Mouse (Mus musculus) spleen, adult 2 months (tissue): ENCODE measurements at regions not wholly inside any gene's neighbourhood (a gene's known extent, or its start where the extent isn't known, plus 50 kb on each side); places are given as distances from the start of the nearest gene placed in this dataset.
"Not testable (repeated sequence)": the region's sequence is repeated elsewhere in the genome, so short reads cannot be mapped to it uniquely, and the experiment has no call there.

Experiments
- DNase-seq, 2 experiments: peaks; one replicate each; pipeline versions ENCODE4 v3.0.0 to v3.0.0-alpha.2; 2012 to 2021; ENCODE audit warnings: low spot score in 2 of 2, low read depth in 1 of 2
- H3K27ac ChIP-seq: fragments of 200-500 bp; 2 replicates; pipeline ENCODE4 v1.5.1; 2012; ENCODE audit warnings: low read length, inconsistent platforms; ENCODE audit not compliant: insufficient read depth
- H3K27me3 ChIP-seq: fragments of 200-500 bp; 2 replicates; pipeline ENCODE4 v1.6.1; 2012; ENCODE audit warnings: mild to moderate bottlenecking, moderate library complexity, low read length, inconsistent platforms; ENCODE audit not compliant: control insufficient read depth, insufficient read depth
- H3K36me3 ChIP-seq: fragments of 200-500 bp; 2 replicates; pipeline ENCODE4 v1.6.1; 2012; ENCODE audit warnings: mild to moderate bottlenecking, low read length, inconsistent platforms; ENCODE audit not compliant: control insufficient read depth, insufficient read depth
- H3K4me1 ChIP-seq: fragments of 200-500 bp; 2 replicates; pipeline ENCODE4 v1.6.1; 2011; ENCODE audit warnings: inconsistent platforms; ENCODE audit not compliant: control insufficient read depth, insufficient read depth, insufficient read length
- H3K4me3 ChIP-seq: fragments of 200-500 bp; 2 replicates; pipeline ENCODE4 v1.5.1; 2011; ENCODE audit warnings: mild to moderate bottlenecking, inconsistent platforms; ENCODE audit not compliant: insufficient read depth, insufficient read length; ENCODE audit errors: extremely low read depth
- CTCF ChIP-seq: fragments of 200-500 bp; IDR thresholded peaks from 2 replicates; pipeline ENCODE4 v1.5.1; 2011; ENCODE audit warnings: mild to moderate bottlenecking, inconsistent platforms; ENCODE audit not compliant: insufficient read depth, insufficient read length, insufficient replicate concordance; ENCODE audit errors: extremely low read depth
- POLR2A ChIP-seq: fragments of 200-500 bp; IDR thresholded peaks from 2 replicates; pipeline ENCODE4 v1.6.1; 2011; ENCODE audit warnings: low read depth, low read length, inconsistent platforms
- WGBS: fragments of 180-500 bp; shearing (Covaris S2); methylation state at CpG from one replicate; pipeline ENCODE4 v1.1.7; 2018; 5-methylcytosine and 5-hydroxymethylcytosine counted together

GRCm38 (mm10) chr13:42000966-42001365 lies 50.9 kb upstream of the Hivep1 start:
- Histone ChIP-seq H3K36me3 (no peaks in the 10 kb centered on the region), H3K4me1 (peaks cover 7% of the 10 kb centered on the region), H3K27ac (no peak overlapping the region), H3K27me3 (no peaks in the 10 kb centered on the region), H3K4me3 (no peak overlapping the region)
- DNase-seq: no peak
- 31% methylated on average over 3 of the region's 3 CpGs for WGBS
- TF ChIP-seq POLR2A: no peak
- TF ChIP-seq CTCF: no peak

GRCm38 (mm10) chr13:41997883-41998282 lies 53.9 kb upstream of the Hivep1 start:
- DNase-seq: no peak
- Histone ChIP-seq H3K27ac (no peak overlapping the region), H3K27me3 (no peaks in the 10 kb centered on the region), H3K36me3 (no peaks in the 10 kb centered on the region), H3K4me3 (no peak overlapping the region), H3K4me1 (peaks cover 7% of the 10 kb centered on the region; the same call in 1 of the 2 replicates)
- 80% methylated on average over 9 of the region's 9 CpGs for WGBS
- no peak for TF ChIP-seq CTCF
- TF ChIP-seq POLR2A: no peak

- no peak for DNase-seq
- TF ChIP-seq POLR2A (no peak), CTCF (no peak)
- H3K27me3 ChIP-seq: no peaks in the 10 kb centered on the region
- no peaks in the 10 kb centered on the region for H3K4me1 ChIP-seq
- no peaks in the 10 kb centered on the region for H3K36me3 ChIP-seq
- WGBS: 67% methylated on average over 3 of the region's 3 CpGs
- H3K27ac ChIP-seq: no peak overlapping the region
- no peak overlapping the region for H3K4me3 ChIP-seq
Measured at GRCm38 (mm10) chr13:41994126-41994525, 57.7 kb upstream of the Hivep1 start.

GRCm38 (mm10) chr13:41975918-41976317 lies 75.9 kb upstream of the Hivep1 start:
- Histone ChIP-seq H3K27me3 (no peaks in the 10 kb centered on the region), H3K4me1 (no peaks in the 10 kb centered on the region), H3K36me3 (no peaks in the 10 kb centered on the region), H3K27ac (no peak overlapping the region), H3K4me3 (no peak overlapping the region)
- DNase-seq: no peak
- WGBS: 17% methylated on average over 3 of the region's 3 CpGs
- TF ChIP-seq CTCF (no peak), POLR2A (no peak)

- no peak for DNase-seq
- TF ChIP-seq CTCF: no peak
- TF ChIP-seq POLR2A: no peak
- no peak overlapping the region for H3K27ac ChIP-seq
- H3K4me1 ChIP-seq: no peaks in the 10 kb centered on the region
- 88% methylated on average over 3 of the region's 3 CpGs for WGBS
- H3K36me3 ChIP-seq: no peaks in the 10 kb centered on the region
- no peaks in the 10 kb centered on the region for H3K27me3 ChIP-seq
- no peak overlapping the region for H3K4me3 ChIP-seq
Measured at GRCm38 (mm10) chr13:41962915-41963314, 88.9 kb upstream of the Hivep1 start.

GRCm38 (mm10) chr13:41960960-41961359 lies 90.9 kb upstream of the Hivep1 start:
- H3K36me3 ChIP-seq, DNase-seq, H3K27me3 ChIP-seq, H3K4me3 ChIP-seq, H3K27ac ChIP-seq, H3K4me1 ChIP-seq: not testable (repeated sequence)
- WGBS: 89% methylated on average over 3 of the region's 3 CpGs

GRCm38 (mm10) chr13:41957932-41958331 lies 93.9 kb upstream of the Hivep1 start:
- H3K27ac ChIP-seq: no peak overlapping the region
- no peaks in the 10 kb centered on the region for H3K36me3 ChIP-seq
- 88% methylated on average over 4 of the region's 4 CpGs for WGBS
- no peak overlapping the region for H3K4me3 ChIP-seq
- H3K27me3 ChIP-seq: no peaks in the 10 kb centered on the region
- no peaks in the 10 kb centered on the region for H3K4me1 ChIP-seq
- no peak for TF ChIP-seq POLR2A
- TF ChIP-seq CTCF: no peak
- no peak for DNase-seq

- H3K27ac ChIP-seq: no peak overlapping the region
- H3K4me3 ChIP-seq: no peak overlapping the region
- 93% methylated on average over 4 of the region's 4 CpGs for WGBS
- H3K36me3 ChIP-seq: no peaks in the 10 kb centered on the region
- H3K27me3 ChIP-seq: no peaks in the 10 kb centered on the region
- no peak for DNase-seq
- H3K4me1 ChIP-seq: no peaks in the 10 kb centered on the region
- TF ChIP-seq CTCF: no peak
Measured at GRCm38 (mm10) chr13:41955884-41956283, 95.9 kb upstream of the Hivep1 start.
